Mouse (Mus musculus): ENCODE measurements around the gene Vipr1. TPM values are rescaled to one million over a fixed set of nuclear protein-coding genes. Genes with fewer than 3 reads are reported as not detected.

Vipr1 gene
- total and polyA plus RNA-seq, 2 experiments = 16.7 to 22.2 TPM

DNA sequence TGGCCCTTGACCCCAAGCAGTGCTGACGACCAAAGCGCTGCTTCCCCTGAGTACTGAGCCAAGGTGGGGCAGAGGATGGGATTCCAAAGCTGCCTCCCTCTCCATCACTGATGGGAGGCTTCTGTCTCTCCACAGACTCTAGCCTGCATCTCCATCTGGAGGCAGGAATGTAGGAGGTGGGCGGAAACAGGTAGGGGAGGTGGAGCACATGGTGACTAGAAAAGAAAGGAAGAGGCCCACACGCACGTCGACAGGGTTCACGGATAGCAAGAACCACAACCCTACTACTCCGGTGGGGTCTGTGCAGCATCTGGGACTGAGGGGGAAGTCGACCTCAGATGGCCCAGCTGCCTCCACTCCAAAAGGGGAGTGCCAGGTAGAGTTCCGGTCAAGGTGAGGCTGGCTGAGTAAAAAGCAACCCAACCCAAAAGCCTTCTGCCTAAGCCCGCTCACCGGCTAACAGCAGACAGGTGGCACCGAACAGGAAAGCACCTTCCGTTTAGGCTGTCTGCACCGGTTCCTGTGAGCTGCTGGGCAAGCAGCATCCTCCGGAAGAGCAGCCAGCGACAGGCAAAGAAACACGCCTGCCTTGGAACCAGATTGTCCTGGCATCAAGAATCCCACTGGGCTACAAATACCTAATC, 39.6 kb downstream of the Vipr1 start:
- Histone ChIP-seq H3K9ac (ENCODE audit: low read depth, low read length) (no peak overlapping the region), H3K79me2 (ENCODE audit: control insufficient read depth, insufficient read depth, low read length) (no peaks in the 10 kb centered on the region), H3K36me3 (ENCODE audit: control insufficient read depth, insufficient read depth, low read length) (peaks cover 2% of the 10 kb centered on the region; the same call in 1 of the 2 replicates), H3K4me1 (ENCODE audit: control insufficient read depth, insufficient read depth, low read length) (no peaks in the 10 kb centered on the region), H3K27ac (replicated peaks; ENCODE audit: insufficient read depth, low read depth, low read length) (no peak overlapping the region), H3K27me3 (ENCODE audit: control insufficient read depth, insufficient read depth, low read length) (no peaks in the 10 kb centered on the region), H3K4me3 (ENCODE audit: insufficient read depth, low read depth, low read length) (no peak overlapping the region)
- 90% methylated on average over 18 of the region's 18 CpGs for WGBS
- no peak for DNase-seq (ENCODE audit: extremely low read depth, low read depth, low spot score)
- TF ChIP-seq POLR2A (IDR thresholded peaks at IDR 0.05; ENCODE audit: extremely low read depth, insufficient read depth, low read length) = no peak
- TF ChIP-seq CTCF (IDR thresholded peaks at IDR 0.05; ENCODE audit: low read depth, low read length) = no peak

DNA sequence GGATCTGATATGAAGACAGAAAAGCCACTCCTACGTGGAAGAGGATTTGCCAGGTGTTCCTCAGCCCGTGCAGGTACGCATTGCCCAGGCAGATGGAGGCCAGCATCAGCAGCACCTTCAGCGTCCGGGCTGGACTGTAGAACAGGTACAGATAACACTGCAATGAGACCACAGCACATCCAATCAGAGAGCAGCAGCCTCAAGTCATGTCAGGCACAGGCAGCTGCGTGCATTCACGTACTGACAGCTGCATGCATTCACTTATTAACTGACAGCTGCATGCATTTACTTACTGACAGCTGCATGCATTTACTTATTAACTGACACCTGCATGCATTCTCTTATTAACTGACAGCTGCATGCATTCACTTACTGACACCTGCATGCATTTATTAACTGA, 42.2 kb downstream of the Vipr1 start:
- 90% methylated on average over 7 of the region's 7 CpGs for WGBS
- peaks cover 6% of the 10 kb centered on the region; the same call in 1 of the 2 replicates for H3K36me3 ChIP-seq (ENCODE audit: control insufficient read depth, insufficient read depth, low read length)

DNA sequence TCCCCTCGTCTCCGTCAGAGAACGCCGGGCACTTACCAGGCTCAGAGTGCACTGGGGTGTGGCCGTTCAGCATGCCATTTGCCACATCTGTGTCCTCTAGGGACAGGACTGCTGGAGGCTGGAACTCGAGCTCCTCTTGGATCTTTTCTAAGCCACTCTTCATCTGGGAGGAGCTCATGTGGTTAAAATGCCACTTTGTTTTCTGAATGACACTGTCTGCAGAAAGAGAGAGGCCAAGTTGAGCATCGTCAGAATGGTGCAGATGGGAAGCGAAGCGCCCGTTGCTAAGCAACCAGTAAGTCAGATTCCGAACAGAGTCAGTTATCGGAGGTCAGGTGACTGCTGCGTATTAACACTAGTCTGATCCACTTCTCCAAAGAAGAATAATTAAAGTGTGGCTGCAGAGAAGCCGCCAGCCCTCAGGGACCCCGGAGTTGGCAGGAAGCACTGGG, 47.7 kb downstream of the Vipr1 start:
- peaks cover 6% of the 10 kb centered on the region; the same call in 1 of the 2 replicates for H3K36me3 ChIP-seq (ENCODE audit: control insufficient read depth, insufficient read depth, low read length)
- WGBS = 95% methylated on average over 15 of the region's 15 CpGs
- no peak overlapping the region for H3K4me3 ChIP-seq (ENCODE audit: insufficient read depth, low read depth, low read length)
- H3K27ac ChIP-seq (replicated peaks; ENCODE audit: insufficient read depth, low read depth, low read length) = no peak overlapping the region
- no peak overlapping the region for H3K9ac ChIP-seq (ENCODE audit: low read depth, low read length)
- H3K79me2 ChIP-seq (ENCODE audit: control insufficient read depth, insufficient read depth, low read length) = no peaks in the 10 kb centered on the region
- DNase-seq (ENCODE audit: extremely low read depth, low read depth, low spot score) = no peak
- TF ChIP-seq POLR2A (IDR thresholded peaks at IDR 0.05; ENCODE audit: extremely low read depth, insufficient read depth, low read length) (no peak), CTCF (IDR thresholded peaks at IDR 0.05; ENCODE audit: low read depth, low read length) (no peak)
- H3K27me3 ChIP-seq (ENCODE audit: control insufficient read depth, insufficient read depth, low read length) = no peaks in the 10 kb centered on the region
- H3K4me1 ChIP-seq (ENCODE audit: control insufficient read depth, insufficient read depth, low read length) = no peaks in the 10 kb centered on the region

More for the DNA sequence above, 42.2 kb downstream of the Vipr1 start:
- Histone ChIP-seq H3K4me1 (ENCODE audit: control insufficient read depth, insufficient read depth, low read length) (no peaks in the 10 kb centered on the region), H3K79me2 (ENCODE audit: control insufficient read depth, insufficient read depth, low read length) (no peaks in the 10 kb centered on the region), H3K27me3 (ENCODE audit: control insufficient read depth, insufficient read depth, low read length) (no peaks in the 10 kb centered on the region), H3K27ac (replicated peaks; ENCODE audit: insufficient read depth, low read depth, low read length) (no peak overlapping the region), H3K9ac (ENCODE audit: low read depth, low read length) (no peak overlapping the region), H3K4me3 (ENCODE audit: insufficient read depth, low read depth, low read length) (no peak overlapping the region)
- DNase-seq (ENCODE audit: extremely low read depth, low read depth, low spot score) = no peak
- no peak for TF ChIP-seq CTCF (IDR thresholded peaks at IDR 0.05; ENCODE audit: low read depth, low read length)

DNA sequence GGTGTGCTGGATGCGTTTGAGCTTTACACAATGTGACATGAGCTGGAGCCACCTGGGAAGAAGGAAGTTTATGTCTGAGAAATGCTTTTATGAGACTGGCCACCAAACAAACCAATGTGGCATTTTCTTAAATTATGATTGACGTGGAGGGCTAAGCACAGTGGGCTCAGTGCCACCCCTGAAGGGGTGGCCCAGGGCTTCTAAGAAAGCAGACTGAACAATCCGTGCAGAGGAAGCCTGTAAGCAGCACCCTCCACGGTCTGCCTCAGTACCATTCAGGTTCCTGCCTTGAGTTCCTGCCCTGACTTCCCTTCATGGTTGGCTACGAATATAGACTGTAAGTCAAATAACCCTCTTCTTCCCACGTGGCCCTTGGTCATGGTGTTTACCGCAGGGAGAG, 48.2 kb downstream of the Vipr1 start:
- WGBS = 96% methylated on average over 7 of the region's 7 CpGs
- H3K36me3 ChIP-seq (ENCODE audit: control insufficient read depth, insufficient read depth, low read length) = peaks cover 6% of the 10 kb centered on the region; the same call in 1 of the 2 replicates
- no peak for DNase-seq (ENCODE audit: extremely low read depth, low read depth, low spot score)
- TF ChIP-seq CTCF (IDR thresholded peaks at IDR 0.05; ENCODE audit: low read depth, low read length) (no peak), POLR2A (IDR thresholded peaks at IDR 0.05; ENCODE audit: extremely low read depth, insufficient read depth, low read length) (no peak)
- H3K27ac ChIP-seq (replicated peaks; ENCODE audit: insufficient read depth, low read depth, low read length) = no peak overlapping the region
- H3K4me3 ChIP-seq (ENCODE audit: insufficient read depth, low read depth, low read length) = no peak overlapping the region
- no peaks in the 10 kb centered on the region for H3K79me2 ChIP-seq (ENCODE audit: control insufficient read depth, insufficient read depth, low read length)
- H3K9ac ChIP-seq (ENCODE audit: low read depth, low read length) = no peak overlapping the region
- no peaks in the 10 kb centered on the region for H3K4me1 ChIP-seq (ENCODE audit: control insufficient read depth, insufficient read depth, low read length)
- no peaks in the 10 kb centered on the region for H3K27me3 ChIP-seq (ENCODE audit: control insufficient read depth, insufficient read depth, low read length)

DNA sequence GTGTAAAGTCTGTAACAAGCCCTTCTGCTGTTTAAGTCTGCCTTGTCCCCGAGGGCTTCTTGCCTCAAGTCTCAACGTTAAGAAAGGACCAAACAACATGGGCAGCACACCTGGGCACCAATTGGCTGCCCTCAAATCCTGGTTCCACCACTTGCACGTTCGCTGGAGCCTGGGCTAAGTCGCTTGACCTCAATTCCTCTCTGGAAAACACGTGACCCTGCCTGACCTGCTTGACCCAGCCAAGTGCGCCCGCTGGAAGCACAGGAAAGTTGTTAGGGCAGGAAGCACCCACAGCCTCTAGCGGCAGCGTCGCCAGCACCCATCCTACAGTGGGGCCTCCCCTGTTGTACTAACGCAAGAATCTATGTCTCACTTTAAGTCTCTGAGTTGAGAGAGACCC, 52.2 kb downstream of the Vipr1 start:
- Histone ChIP-seq H3K36me3 (ENCODE audit: control insufficient read depth, insufficient read depth, low read length) (peaks cover 1% of the 10 kb centered on the region; the same call in 1 of the 2 replicates), H3K27ac (replicated peaks; ENCODE audit: insufficient read depth, low read depth, low read length) (no peak overlapping the region), H3K79me2 (ENCODE audit: control insufficient read depth, insufficient read depth, low read length) (no peaks in the 10 kb centered on the region), H3K4me1 (ENCODE audit: control insufficient read depth, insufficient read depth, low read length) (no peaks in the 10 kb centered on the region), H3K4me3 (ENCODE audit: insufficient read depth, low read depth, low read length) (no peak overlapping the region), H3K9ac (ENCODE audit: low read depth, low read length) (no peak overlapping the region), H3K27me3 (ENCODE audit: control insufficient read depth, insufficient read depth, low read length) (no peaks in the 10 kb centered on the region)
- DNase-seq (ENCODE audit: extremely low read depth, low read depth, low spot score) = peak; percentile 76
- TF ChIP-seq CTCF (IDR thresholded peaks at IDR 0.05; ENCODE audit: low read depth, low read length) (no peak), POLR2A (IDR thresholded peaks at IDR 0.05; ENCODE audit: extremely low read depth, insufficient read depth, low read length) (no peak)
- WGBS = 64% methylated on average over 12 of the region's 12 CpGs

DNA sequence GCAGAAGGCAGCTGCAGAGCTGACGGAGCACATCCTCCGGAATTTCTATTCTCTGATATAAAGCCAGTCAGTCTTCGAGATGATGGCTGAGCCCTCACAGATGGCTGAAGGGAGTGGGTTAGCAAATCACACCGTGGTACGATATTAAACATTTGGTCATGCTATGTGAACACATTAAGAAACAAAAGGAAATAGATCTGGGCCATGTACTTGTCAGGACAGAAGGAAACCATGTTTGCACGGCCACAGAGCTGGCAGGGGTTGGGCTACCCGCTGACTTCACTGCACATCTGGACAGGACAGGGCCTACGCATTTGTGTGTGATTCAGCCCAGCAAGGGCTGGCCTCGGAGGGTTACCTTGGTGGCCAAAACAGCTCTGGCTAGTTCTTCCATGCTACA, 54.1 kb downstream of the Vipr1 start:
- no peak for TF ChIP-seq CTCF (IDR thresholded peaks at IDR 0.05; ENCODE audit: low read depth, low read length)
- no peak for TF ChIP-seq POLR2A (IDR thresholded peaks at IDR 0.05; ENCODE audit: extremely low read depth, insufficient read depth, low read length)
- H3K4me1 ChIP-seq (ENCODE audit: control insufficient read depth, insufficient read depth, low read length) = no peaks in the 10 kb centered on the region
- WGBS = 93% methylated on average over 9 of the region's 9 CpGs

More for the DNA sequence above, 54.1 kb downstream of the Vipr1 start:
- Histone ChIP-seq H3K27ac (replicated peaks; ENCODE audit: insufficient read depth, low read depth, low read length) (no peak overlapping the region), H3K36me3 (ENCODE audit: control insufficient read depth, insufficient read depth, low read length) (no peaks in the 10 kb centered on the region; the same call in 1 of the 2 replicates), H3K79me2 (ENCODE audit: control insufficient read depth, insufficient read depth, low read length) (no peaks in the 10 kb centered on the region), H3K27me3 (ENCODE audit: control insufficient read depth, insufficient read depth, low read length) (no peaks in the 10 kb centered on the region), H3K9ac (ENCODE audit: low read depth, low read length) (no peak overlapping the region), H3K4me3 (ENCODE audit: insufficient read depth, low read depth, low read length) (no peak overlapping the region)
- DNase-seq (ENCODE audit: extremely low read depth, low read depth, low spot score) = no peak

All from liver, adult 2 months (tissue).